Mouse (Mus musculus) cortical plate, adult 2 months (tissue): ENCODE data around the gene Camkk2. TPM values are rescaled to one million over a fixed set of nuclear protein-coding genes. Genes with fewer than 3 reads are reported as not detected.
A peak's percentile ranks its signal among the peaks of the same experiment; 100 is the strongest.

Experiments used
- H3K27ac ChIP-seq: fragments of 200-500 bp; 2 replicates; pipeline ENCODE4 v1.5.1; 2012; ENCODE audit warnings: low read length, control low read depth, inconsistent platforms; ENCODE audit not compliant: insufficient read depth
- H3K4me1 ChIP-seq: fragments of 200-500 bp; 2 replicates; pipeline ENCODE4 v1.6.1; 2011; ENCODE audit warnings: low read length; ENCODE audit not compliant: control insufficient read depth, insufficient read depth
- H3K4me3 ChIP-seq: fragments of 200-500 bp; 2 replicates; pipeline ENCODE4 v1.5.1; 2011; ENCODE audit warnings: mild to moderate bottlenecking, low read length, control low read depth; ENCODE audit not compliant: insufficient read depth
- CTCF ChIP-seq: fragments of 200-500 bp; IDR thresholded peaks from 2 replicates; pipeline ENCODE4 v1.5.1; 2011; ENCODE audit warnings: mild to moderate bottlenecking, control low read depth, low read length; ENCODE audit not compliant: insufficient read depth; ENCODE audit errors: extremely low read depth
- POLR2A ChIP-seq: fragments of 200-500 bp; IDR thresholded peaks from 2 replicates; pipeline ENCODE4 v1.6.1; 2011; ENCODE audit warnings: mild to moderate bottlenecking, low read length, control low read depth; ENCODE audit not compliant: insufficient read depth; ENCODE audit errors: extremely low read depth
- polyA plus RNA-seq: library from polyadenylated mRNA; depleted of rRNA; stranded (reverse); fragments of >200 nt; gene quantifications from 2 replicates; pipeline ENCODE4 v1.2.3, GENCODE M21; 2012; rRNA removed

Gene Camkk2
- polyA plus RNA-seq, result 274 and 276 TPM in 2 replicates

DNA sequence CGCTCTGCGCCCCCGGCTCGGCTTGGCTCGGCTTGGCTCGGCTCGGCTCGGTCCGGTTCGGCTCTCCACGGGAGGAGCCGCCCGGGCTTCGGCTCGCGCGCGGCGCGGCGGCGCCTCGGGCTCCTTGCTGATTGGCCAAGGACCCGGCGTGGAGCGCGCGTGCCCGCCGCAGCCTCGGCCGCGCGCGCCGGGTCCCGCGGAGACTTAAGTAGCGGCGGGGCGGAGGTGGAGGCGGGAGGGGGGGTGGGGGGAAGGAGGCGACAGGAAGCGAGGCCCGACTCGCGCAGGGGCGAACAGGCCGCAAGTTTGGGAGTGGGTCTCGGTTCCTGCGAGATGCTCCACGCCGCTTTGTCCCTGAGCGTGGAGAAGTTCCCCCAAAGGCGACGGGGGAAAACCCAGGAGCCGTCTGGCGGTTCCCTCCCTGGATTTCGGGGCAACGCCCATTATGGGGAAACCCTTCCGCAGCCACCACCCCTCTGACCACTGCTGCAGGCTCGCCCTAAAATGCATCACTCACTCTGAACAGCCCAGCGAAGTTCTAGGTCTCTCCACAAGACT, at the start of gene Camkk2:
Camkk2 (minus strand) TSS at position 133 of the 558 bp plus-strand sequence.
- peak within 1 kb of the TSS; percentile 97 for H3K4me3 ChIP-seq
- H3K27ac ChIP-seq, result peak within 1 kb of the TSS; percentile 99
- TF ChIP-seq POLR2A (no peak; the same call in 1 of the 2 replicates), CTCF (no peak)
- peaks cover 4% of the 10 kb centered on the region; the same call in 1 of the 2 replicates for H3K4me1 ChIP-seq

DNA sequence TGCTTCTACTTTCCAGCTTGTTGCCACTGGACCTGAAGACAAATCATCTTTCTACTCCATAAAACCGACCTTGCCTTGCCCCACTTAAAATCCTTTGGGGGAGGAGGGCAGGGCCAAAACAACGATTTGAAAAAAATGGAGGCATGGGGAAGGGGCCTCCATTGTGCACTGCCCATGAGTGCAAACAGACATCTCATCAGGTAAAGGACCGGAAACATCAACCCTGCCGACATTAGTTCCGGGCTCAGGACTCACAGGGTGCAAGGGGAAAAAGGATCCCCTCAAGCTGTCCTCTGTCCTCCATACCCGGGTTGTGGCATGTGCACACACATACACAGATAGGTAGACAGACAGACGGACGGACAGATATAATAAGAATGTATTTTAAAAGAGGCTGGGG, 45.9 kb upstream of the Camkk2 start:
- no peak overlapping the region for H3K4me3 ChIP-seq
- no peak for TF ChIP-seq CTCF
- no peak for TF ChIP-seq POLR2A
- H3K27ac ChIP-seq, result no peak overlapping the region
- peaks cover 2% of the 10 kb centered on the region; the same call in 1 of the 2 replicates for H3K4me1 ChIP-seq

DNA sequence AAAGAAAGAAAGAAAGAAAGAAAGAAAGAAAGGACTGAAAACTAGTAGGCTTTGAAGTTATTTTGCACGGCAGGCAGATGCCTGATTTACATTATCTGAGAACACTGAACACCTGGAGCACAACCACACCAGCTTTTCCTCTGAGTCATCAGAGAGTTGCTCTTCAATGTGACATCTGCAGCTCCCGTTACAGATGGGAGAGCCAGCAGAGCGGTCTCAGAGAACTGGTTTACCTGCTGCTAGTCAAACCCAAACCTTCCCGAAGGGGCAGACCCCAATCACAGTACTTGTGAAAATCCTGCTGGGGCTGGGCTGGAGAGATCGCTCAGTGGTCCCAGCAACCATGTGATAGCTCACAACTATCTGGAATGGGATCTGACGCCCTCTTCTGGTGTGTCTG, 45.2 kb upstream of the Camkk2 start:
- no peak overlapping the region for H3K27ac ChIP-seq

DNA sequence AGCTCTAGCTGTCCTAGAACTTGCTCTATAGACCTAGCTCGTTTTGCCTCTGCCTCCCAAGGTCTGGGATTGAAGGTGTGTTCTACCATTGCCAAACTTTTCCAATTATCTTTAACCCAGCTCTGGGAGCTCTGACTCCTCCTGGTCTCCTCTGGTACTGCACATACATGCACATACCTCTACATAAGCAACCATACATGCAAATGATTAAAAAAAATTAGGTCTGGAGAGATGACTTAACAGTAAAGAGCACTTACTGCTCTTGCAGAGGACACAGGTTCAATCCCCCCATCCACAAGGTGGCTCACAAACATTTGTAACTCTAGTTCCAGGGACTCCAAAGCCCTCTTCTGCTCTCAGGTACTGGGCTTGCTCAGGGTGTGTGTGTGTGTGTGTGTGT, 44.8 kb upstream of the Camkk2 start:
- no peak overlapping the region for H3K27ac ChIP-seq
- TF ChIP-seq CTCF (no peak), POLR2A (no peak)
- H3K4me1 ChIP-seq, result peaks cover 6% of the 10 kb centered on the region; the same call in 1 of the 2 replicates
- H3K4me3 ChIP-seq, result no peak overlapping the region

More for the DNA sequence above, 45.2 kb upstream of the Camkk2 start:
- Histone ChIP-seq H3K4me3 (no peak overlapping the region), H3K4me1 (peaks cover 4% of the 10 kb centered on the region; the same call in 1 of the 2 replicates)
- no peak for TF ChIP-seq CTCF
- TF ChIP-seq POLR2A, result no peak

DNA sequence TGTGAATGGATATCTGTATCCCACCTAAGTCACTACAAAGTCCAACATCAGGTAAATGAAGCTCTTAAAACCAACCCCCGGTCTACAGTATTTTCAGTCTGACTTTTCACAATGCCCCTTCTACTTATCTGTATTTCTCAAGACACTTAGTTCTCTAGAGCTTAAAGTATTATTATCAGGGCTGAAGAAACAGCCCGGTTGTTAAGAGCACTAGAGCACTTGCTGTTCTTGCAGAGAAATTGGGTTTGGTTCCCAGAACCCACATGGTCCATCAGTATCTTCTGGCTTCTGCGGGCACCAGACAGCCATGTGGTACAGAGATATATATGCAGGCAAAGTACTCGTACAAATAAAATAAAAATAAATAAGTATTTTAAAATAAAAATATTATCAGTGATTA, 43.2 kb upstream of the Camkk2 start:
- Histone ChIP-seq H3K27ac (no peak overlapping the region), H3K4me1 (peaks cover 6% of the 10 kb centered on the region; the same call in 1 of the 2 replicates), H3K4me3 (no peak overlapping the region)
- TF ChIP-seq CTCF (no peak), POLR2A (no peak)

DNA sequence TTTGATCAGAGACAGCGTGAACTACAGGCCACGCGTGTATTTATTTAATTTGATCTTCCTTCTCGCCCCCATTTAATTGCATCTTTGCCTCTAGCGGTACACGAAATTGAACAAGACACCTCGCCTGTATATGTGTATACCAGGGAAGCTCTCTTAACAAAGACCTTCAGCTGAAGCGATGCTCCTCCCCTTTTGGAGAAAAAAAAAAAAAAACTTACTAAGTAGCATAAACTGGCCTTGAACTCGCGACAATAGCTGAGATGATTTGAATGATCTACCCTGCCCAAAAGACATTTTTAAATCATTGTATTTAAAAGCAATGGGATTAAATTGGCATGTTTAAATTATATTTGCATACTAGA, 42.3 kb upstream of the Camkk2 start:
- peaks cover 6% of the 10 kb centered on the region; the same call in 1 of the 2 replicates for H3K4me1 ChIP-seq
- TF ChIP-seq CTCF, result no peak
- TF ChIP-seq POLR2A, result no peak
- H3K4me3 ChIP-seq, result peak overlapping the region; percentile 87
- H3K27ac ChIP-seq, result no peak overlapping the region

DNA sequence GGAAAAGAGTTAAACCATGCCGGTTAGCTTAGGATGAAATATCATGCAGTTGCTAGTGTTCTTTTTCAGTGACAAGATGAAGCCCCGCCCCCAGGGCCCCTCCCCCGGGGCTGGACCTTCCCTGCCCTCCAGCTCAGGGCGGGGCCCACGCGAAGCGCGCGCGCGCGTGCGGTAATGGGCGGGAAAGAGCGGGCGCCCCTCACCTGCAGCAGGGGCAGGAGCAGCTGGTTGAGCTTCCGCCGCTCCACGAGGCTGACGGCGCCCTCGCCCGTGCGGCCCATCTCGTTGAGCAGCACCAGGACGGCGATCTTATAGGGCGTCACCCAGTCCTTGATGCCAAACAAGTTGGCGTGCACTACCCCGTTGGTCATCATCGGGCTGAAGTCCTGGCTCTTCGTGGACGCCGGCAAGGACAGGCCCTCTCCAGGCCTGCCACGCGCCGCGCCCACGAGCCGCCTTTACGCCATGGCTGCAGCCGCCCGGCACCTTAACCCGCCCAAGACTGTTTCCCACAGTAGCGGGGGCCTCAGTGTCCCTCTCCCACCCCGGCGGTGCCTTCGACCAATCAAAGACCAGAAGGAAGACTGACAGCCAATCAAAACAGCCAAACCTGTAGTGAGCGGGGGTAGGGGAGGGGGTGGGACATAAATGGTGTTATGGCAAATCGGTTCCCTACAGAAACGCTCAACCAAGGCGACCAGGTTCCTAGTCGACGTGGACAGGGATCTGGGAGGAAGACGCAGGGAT, 41.7 kb upstream of the Camkk2 start, which contains the start of gene Anapc5:
Anapc5 (minus strand) TSS at position 563 of the 747 bp plus-strand sequence.
- no peak for TF ChIP-seq CTCF
- TF ChIP-seq POLR2A, result peak; percentile 83
- peak within 1 kb of the TSS; percentile 87 for H3K4me3 ChIP-seq

DNA sequence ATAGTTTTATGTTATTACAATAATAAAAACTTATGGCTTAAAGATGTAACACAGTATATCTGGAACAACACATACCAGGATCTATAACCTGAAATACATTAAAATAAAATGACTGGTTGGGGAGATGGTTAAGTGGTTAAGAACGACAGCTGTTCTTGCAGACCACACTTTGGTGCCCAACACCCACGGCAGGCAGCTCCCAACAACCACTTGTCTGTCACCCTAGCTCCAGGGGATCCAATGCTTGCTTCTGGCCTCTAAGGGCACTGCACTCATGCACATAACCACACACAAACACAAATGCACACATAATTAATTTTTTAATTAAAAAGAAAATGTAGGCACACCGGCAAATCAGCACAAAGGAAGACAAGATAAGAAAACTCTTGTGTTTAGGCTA, 33.5 kb upstream of the Camkk2 start:
- TF ChIP-seq CTCF, result no peak
- no peak for TF ChIP-seq POLR2A
- no peak overlapping the region for H3K27ac ChIP-seq

More for the DNA sequence above, 41.7 kb upstream of the Camkk2 start, which contains the start of gene Anapc5:
- Histone ChIP-seq H3K4me1 (peaks cover 6% of the 10 kb centered on the region; the same call in 1 of the 2 replicates), H3K27ac (peak within 1 kb of the TSS; percentile 85)

DNA sequence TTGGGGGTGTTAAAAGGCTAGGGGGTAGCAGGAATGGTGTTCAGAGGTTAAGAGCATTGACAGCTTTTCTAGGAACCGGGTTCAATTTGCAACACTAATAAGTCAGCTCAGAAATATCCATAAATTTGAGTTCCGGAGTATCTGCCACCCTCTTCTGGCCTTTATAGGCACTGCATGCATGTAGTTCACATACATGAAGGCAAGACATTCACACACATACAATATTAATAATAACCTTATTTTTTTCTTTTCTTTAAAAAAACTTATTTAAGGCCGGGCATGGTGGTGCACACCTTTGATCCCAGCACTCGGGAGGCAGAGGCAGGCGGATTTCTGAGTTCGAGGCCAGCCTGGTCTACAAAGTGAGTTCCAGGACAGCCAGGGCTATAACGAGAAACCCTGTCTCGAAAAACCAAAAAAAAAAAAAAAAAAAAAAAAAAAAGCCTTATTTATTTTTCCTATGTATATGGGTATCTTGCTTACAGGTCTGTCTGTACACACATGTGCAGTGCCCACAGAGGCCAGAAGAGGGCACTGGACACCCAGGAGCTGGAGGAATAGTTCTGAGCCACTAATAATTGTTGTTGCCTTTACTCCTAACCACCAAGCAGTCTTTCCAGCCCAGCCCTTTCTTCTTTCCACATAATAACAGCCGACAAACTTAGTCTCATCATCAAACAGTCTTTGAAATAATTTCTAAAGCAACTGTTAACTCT, 32.3 kb upstream of the Camkk2 start:
- TF ChIP-seq POLR2A (no peak), CTCF (peak; percentile 70)
- Histone ChIP-seq H3K4me3 (no peak overlapping the region), H3K4me1 (no peaks in the 10 kb centered on the region), H3K27ac (no peak overlapping the region)

More for the DNA sequence above, 33.5 kb upstream of the Camkk2 start:
- Histone ChIP-seq H3K4me3 (no peak overlapping the region), H3K4me1 (no peaks in the 10 kb centered on the region)
